Mouse (Mus musculus) liver, embryonic 16.5 days (tissue): ENCODE data around the gene Mamld1. TPM values are rescaled to one million over a fixed set of nuclear protein-coding genes. Genes with fewer than 3 reads are reported as not detected.

Experiments used
- ATAC-seq: fragments of 200-750 bp; cut with Nextera tagmentation; 2 replicates; pipeline ENCODE4 v1.8.0; 2017; ENCODE audit warnings: low read depth, mild to moderate bottlenecking, moderate number of reproducible peaks, moderate library complexity
- H3K27ac ChIP-seq: fragments of 300-500 bp; sonication (generic); 2 replicates; pipeline ENCODE4 v1.5.1; 2014; ENCODE audit warnings: mild to moderate bottlenecking, low read length
- H3K27me3 ChIP-seq: fragments of 300-500 bp; sonication (generic); 2 replicates; pipeline ENCODE4 v1.6.1; 2014; ENCODE audit warnings: low read depth, low read length, mixed read lengths; ENCODE audit not compliant: control insufficient read depth, insufficient read depth
- H3K36me3 ChIP-seq: fragments of 300-500 bp; sonication (generic); 2 replicates; pipeline ENCODE4 v1.6.1; 2014; ENCODE audit warnings: mild to moderate bottlenecking; ENCODE audit not compliant: control insufficient read depth, insufficient read depth
- H3K4me1 ChIP-seq: fragments of 300-500 bp; sonication (generic); 2 replicates; pipeline ENCODE4 v1.6.1; 2014; ENCODE audit warnings: low read depth, low read length, mixed read lengths; ENCODE audit not compliant: control insufficient read depth
- H3K4me2 ChIP-seq: fragments of 300-500 bp; sonication (generic); 2 replicates; pipeline ENCODE4 v1.6.1; 2014; ENCODE audit warnings: low read depth, low read length, mixed read lengths
- H3K4me3 ChIP-seq: fragments of 300-500 bp; sonication (generic); 2 replicates; pipeline ENCODE4 v1.5.1; 2014; ENCODE audit warnings: low read depth, mild to moderate bottlenecking, low read length
- H3K9ac ChIP-seq: fragments of 300-500 bp; sonication (generic); 2 replicates; pipeline ENCODE4 v1.6.1; 2014; ENCODE audit warnings: low read depth, low read length
- H3K9me3 ChIP-seq: fragments of 300-500 bp; sonication (generic); replicated peaks from 2 replicates; pipeline ENCODE4 v1.6.1; 2016; ENCODE audit warnings: low read length; ENCODE audit not compliant: control insufficient read depth
- WGBS: fragments of 180-500 bp; shearing (Covaris S2); extraction: QIAGEN DNeasy Blood & Tissue Kit; methylation state at CpG from one replicate; pipeline ENCODE4 v1.1.7; 2014; ENCODE audit not compliant: insufficient replicate concordance; 5-methylcytosine and 5-hydroxymethylcytosine counted together
- polyA plus RNA-seq: library from polyadenylated mRNA; unstranded; fragments of >200 nt; fragmentation: Nextera tagmentation; extraction: Ambion mirVana; gene quantifications from 2 replicates; pipeline ENCODE4 v1.2.1, GENCODE M21; 2015

Gene Mamld1
- polyA plus RNA-seq, 1 experiment from 2014 or later, result 0.22 TPM

- no peak for ATAC-seq
- H3K27me3 ChIP-seq, result peaks cover 34% of the 10 kb centered on the region
- 28% methylated on average over 5 of the region's 5 CpGs for WGBS
- no peaks in the 10 kb centered on the region for H3K9me3 ChIP-seq
- H3K27ac ChIP-seq, result no peak overlapping the region
- H3K36me3 ChIP-seq, result no peaks in the 10 kb centered on the region
- no peak overlapping the region for H3K9ac ChIP-seq
- no peak overlapping the region for H3K4me2 ChIP-seq
- no peak overlapping the region for H3K4me3 ChIP-seq
- H3K4me1 ChIP-seq, result no peaks in the 10 kb centered on the region
Measured at GRCm38 (mm10) chrX:71053246-71053645, 3.2 kb downstream of the Mamld1 start.

GRCm38 (mm10) chrX:71056968-71057367 is 6.9 kb downstream of the Mamld1 start:
- no peak overlapping the region for H3K27ac ChIP-seq
- no peak for ATAC-seq
- no peaks in the 10 kb centered on the region; the same call in 1 of the 2 replicates for H3K27me3 ChIP-seq
- H3K4me1 ChIP-seq, result no peaks in the 10 kb centered on the region
- no peak overlapping the region for H3K4me3 ChIP-seq
- no peaks in the 10 kb centered on the region for H3K36me3 ChIP-seq
- WGBS, result 66% methylated on average over 2 of the region's 2 CpGs
- H3K9ac ChIP-seq, result no peak overlapping the region
- H3K9me3 ChIP-seq, result no peaks in the 10 kb centered on the region
- no peak overlapping the region for H3K4me2 ChIP-seq

- no peaks in the 10 kb centered on the region for H3K36me3 ChIP-seq
- H3K4me2 ChIP-seq, result no peak overlapping the region
- 56% methylated on average over 4 of the region's 4 CpGs for WGBS
- H3K27ac ChIP-seq, result no peak overlapping the region
- no peak overlapping the region for H3K9ac ChIP-seq
- H3K4me3 ChIP-seq, result no peak overlapping the region
- H3K9me3 ChIP-seq, result no peaks in the 10 kb centered on the region
- no peak for ATAC-seq
- H3K4me1 ChIP-seq, result no peaks in the 10 kb centered on the region
- H3K27me3 ChIP-seq, result no peaks in the 10 kb centered on the region
Measured at GRCm38 (mm10) chrX:71085092-71085807, 35.2 kb downstream of the Mamld1 start.

GRCm38 (mm10) chrX:71087370-71088079 is 37.5 kb downstream of the Mamld1 start:
- H3K4me3 ChIP-seq, result no peak overlapping the region
- 40% methylated on average over 4 of the region's 4 CpGs for WGBS
- H3K4me1 ChIP-seq, result no peaks in the 10 kb centered on the region
- H3K27me3 ChIP-seq, result no peaks in the 10 kb centered on the region
- no peaks in the 10 kb centered on the region for H3K9me3 ChIP-seq
- H3K36me3 ChIP-seq, result no peaks in the 10 kb centered on the region
- no peak overlapping the region for H3K4me2 ChIP-seq
- no peak overlapping the region for H3K9ac ChIP-seq
- no peak for ATAC-seq
- no peak overlapping the region for H3K27ac ChIP-seq

GRCm38 (mm10) chrX:71088080-71088414 is 38.0 kb downstream of the Mamld1 start:
- Histone ChIP-seq H3K4me3 (no peak overlapping the region), H3K4me2 (no peak overlapping the region), H3K27me3 (no peaks in the 10 kb centered on the region), H3K4me1 (no peaks in the 10 kb centered on the region), H3K36me3 (no peaks in the 10 kb centered on the region), H3K9me3 (no peaks in the 10 kb centered on the region), H3K27ac (no peak overlapping the region), H3K9ac (no peak overlapping the region)
- no peak for ATAC-seq
- 51% methylated on average over 3 of the region's 3 CpGs for WGBS

GRCm38 (mm10) chrX:71105820-71106219 is 55.8 kb downstream of the Mamld1 start:
- no peak overlapping the region for H3K27ac ChIP-seq
- H3K4me3 ChIP-seq, result no peak overlapping the region
- H3K4me1 ChIP-seq, result no peaks in the 10 kb centered on the region

GRCm38 (mm10) chrX:71106392-71106791 is 56.3 kb downstream of the Mamld1 start:
- 66% methylated on average over 4 of the region's 4 CpGs for WGBS
- H3K4me2 ChIP-seq, result no peak overlapping the region
- H3K9me3 ChIP-seq, result no peaks in the 10 kb centered on the region
- H3K4me1 ChIP-seq, result no peaks in the 10 kb centered on the region
- no peak for ATAC-seq
- H3K36me3 ChIP-seq, result no peaks in the 10 kb centered on the region
- H3K4me3 ChIP-seq, result no peak overlapping the region
- no peak overlapping the region for H3K27ac ChIP-seq
- H3K27me3 ChIP-seq, result no peaks in the 10 kb centered on the region
- no peak overlapping the region for H3K9ac ChIP-seq

More at GRCm38 (mm10) chrX:71105820-71106219, 55.8 kb downstream of the Mamld1 start:
- Histone ChIP-seq H3K36me3 (no peaks in the 10 kb centered on the region), H3K4me2 (no peak overlapping the region), H3K9ac (no peak overlapping the region), H3K27me3 (no peaks in the 10 kb centered on the region), H3K9me3 (no peaks in the 10 kb centered on the region)
- ATAC-seq, result no peak

GRCm38 (mm10) chrX:71108056-71108735 is 58.1 kb downstream of the Mamld1 start:
- no peaks in the 10 kb centered on the region for H3K36me3 ChIP-seq
- no peak overlapping the region for H3K4me2 ChIP-seq
- H3K9ac ChIP-seq, result no peak overlapping the region
- WGBS, result 63% methylated on average over 4 of the region's 4 CpGs
- no peaks in the 10 kb centered on the region for H3K9me3 ChIP-seq
- H3K27ac ChIP-seq, result no peak overlapping the region
- no peaks in the 10 kb centered on the region for H3K4me1 ChIP-seq
- H3K27me3 ChIP-seq, result no peaks in the 10 kb centered on the region
- no peak overlapping the region for H3K4me3 ChIP-seq
- no peak for ATAC-seq

GRCm38 (mm10) chrX:71110333-71110732 is 60.3 kb downstream of the Mamld1 start:
- Histone ChIP-seq H3K36me3 (no peaks in the 10 kb centered on the region), H3K27me3 (no peaks in the 10 kb centered on the region), H3K4me1 (no peaks in the 10 kb centered on the region), H3K4me3 (no peak overlapping the region), H3K4me2 (no peak overlapping the region), H3K27ac (no peak overlapping the region), H3K9me3 (no peaks in the 10 kb centered on the region), H3K9ac (no peak overlapping the region)
- WGBS, result 36% methylated on average over 2 of the region's 2 CpGs
- ATAC-seq, result no peak
